Mouse (Mus musculus): ENCODE results near the gene Brd1. TPM values are rescaled to one million over a fixed set of nuclear protein-coding genes. Genes with fewer than 3 reads are reported as not detected.

Gene Brd1
- polyA plus RNA-seq, 1 experiment: 35.8 TPM

DNA sequence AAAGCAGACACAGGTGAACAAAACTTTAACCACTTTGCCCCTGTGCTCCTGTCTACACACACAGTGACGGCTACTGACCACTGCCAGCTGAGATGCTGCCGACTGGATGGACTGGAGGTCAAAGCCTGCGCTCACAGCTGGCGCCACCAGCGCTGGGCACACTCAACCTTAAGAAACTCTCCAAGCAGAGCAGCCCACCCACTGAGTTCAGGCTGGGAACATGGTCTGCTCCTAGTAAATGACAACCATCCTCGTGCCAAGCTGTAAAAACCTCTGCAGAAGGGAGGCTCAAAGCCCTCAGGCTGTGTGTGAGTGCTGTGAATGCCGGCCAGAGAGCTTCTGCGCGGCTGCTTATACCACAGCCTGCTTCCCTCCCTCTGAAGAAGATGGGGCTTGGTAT lies 16.8 kb downstream of the Brd1 start:
- no peaks in the 10 kb centered on the region for H3K4me1 ChIP-seq (replicated peaks; ENCODE audit: control insufficient read depth, insufficient read depth, low read length)
- H3K36me3 ChIP-seq (ENCODE audit: control insufficient read depth, insufficient read depth, low read length): peaks cover 61% of the 10 kb centered on the region
- WGBS: 85% methylated on average over 9 of the region's 9 CpGs
- no peak for DNase-seq
- no peak overlapping the region for H3K4me3 ChIP-seq (ENCODE audit: control insufficient read depth, insufficient read depth, low read length)
- TF ChIP-seq POLR2A (IDR thresholded peaks at IDR 0.05; ENCODE audit: control insufficient read depth, extremely low read depth, insufficient read depth, low read length, poor library complexity): no peak
- no peak for TF ChIP-seq CTCF (IDR thresholded peaks at IDR 0.05; ENCODE audit: borderline replicate concordance, control insufficient read depth, extremely low read depth, insufficient read depth, low read length, poor library complexity)
- H3K27me3 ChIP-seq (ENCODE audit: control insufficient read depth, insufficient read depth, low read length): no peaks in the 10 kb centered on the region
- H3K27ac ChIP-seq (ENCODE audit: control insufficient read depth, insufficient read depth, low read length): no peak overlapping the region

DNA sequence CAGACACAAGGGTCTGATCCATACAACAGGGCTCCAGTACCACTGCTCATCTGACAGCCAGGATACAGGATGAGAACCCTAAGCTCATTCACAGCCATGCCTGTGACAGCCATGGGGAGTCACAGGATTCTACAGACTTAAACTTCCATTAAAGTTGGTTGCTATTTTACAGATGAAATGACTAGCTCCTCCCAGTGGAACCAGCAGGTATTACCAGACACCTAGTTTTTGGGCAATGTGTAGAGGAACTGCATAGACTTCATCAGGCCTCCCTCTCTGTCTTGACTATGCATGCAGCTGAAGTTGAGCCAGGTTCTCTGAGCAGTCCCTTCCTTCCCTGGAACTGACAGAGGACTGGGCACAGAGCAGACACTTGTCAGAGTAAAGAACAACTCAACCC lies 17.7 kb downstream of the Brd1 start:
- no peaks in the 10 kb centered on the region for H3K4me1 ChIP-seq (replicated peaks; ENCODE audit: control insufficient read depth, insufficient read depth, low read length)
- TF ChIP-seq CTCF (IDR thresholded peaks at IDR 0.05; ENCODE audit: borderline replicate concordance, control insufficient read depth, extremely low read depth, insufficient read depth, low read length, poor library complexity) (no peak), POLR2A (IDR thresholded peaks at IDR 0.05; ENCODE audit: control insufficient read depth, extremely low read depth, insufficient read depth, low read length, poor library complexity) (no peak)
- DNase-seq: peak; percentile 55
- no peak overlapping the region for H3K4me3 ChIP-seq (ENCODE audit: control insufficient read depth, insufficient read depth, low read length)
- peaks cover 65% of the 10 kb centered on the region for H3K36me3 ChIP-seq (ENCODE audit: control insufficient read depth, insufficient read depth, low read length)
- H3K27me3 ChIP-seq (ENCODE audit: control insufficient read depth, insufficient read depth, low read length): no peaks in the 10 kb centered on the region
- no peak overlapping the region for H3K27ac ChIP-seq (ENCODE audit: control insufficient read depth, insufficient read depth, low read length)

DNA sequence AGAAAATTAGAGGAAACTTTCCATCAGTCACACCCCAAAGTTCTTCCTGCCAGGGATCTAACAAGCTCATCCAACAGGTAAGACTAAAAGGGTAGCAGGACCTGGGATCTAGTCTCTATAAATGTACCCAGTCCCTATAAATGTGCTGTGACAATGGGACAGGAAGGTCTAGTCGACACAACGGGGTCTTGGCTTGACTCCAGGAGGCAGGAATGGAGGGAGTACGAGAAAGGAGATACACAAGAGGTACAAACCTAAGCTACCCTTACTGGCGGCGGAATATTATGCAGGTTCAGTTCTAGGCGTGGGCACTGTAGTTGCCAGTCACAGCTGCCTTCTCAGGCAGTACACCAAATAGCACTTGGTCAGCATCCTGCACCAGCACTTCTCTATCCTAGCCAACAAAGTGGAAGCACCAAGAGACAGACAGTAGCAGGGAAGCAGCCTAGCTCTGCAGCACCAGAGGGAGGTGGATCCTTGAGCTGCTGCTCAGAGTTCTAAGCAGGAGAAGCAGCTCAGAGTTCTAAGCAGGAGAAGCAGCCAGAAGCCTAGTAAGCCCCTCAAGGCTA lies 19.9 kb downstream of the Brd1 start:
- H3K36me3 ChIP-seq (ENCODE audit: control insufficient read depth, insufficient read depth, low read length): peaks cover 80% of the 10 kb centered on the region
- no peak overlapping the region for H3K4me3 ChIP-seq (ENCODE audit: control insufficient read depth, insufficient read depth, low read length)
- no peak for DNase-seq
- WGBS: 89% methylated on average over 6 of the region's 6 CpGs
- H3K4me1 ChIP-seq (replicated peaks; ENCODE audit: control insufficient read depth, insufficient read depth, low read length): no peaks in the 10 kb centered on the region
- no peaks in the 10 kb centered on the region for H3K27me3 ChIP-seq (ENCODE audit: control insufficient read depth, insufficient read depth, low read length)
- no peak overlapping the region for H3K27ac ChIP-seq (ENCODE audit: control insufficient read depth, insufficient read depth, low read length)
- TF ChIP-seq POLR2A (IDR thresholded peaks at IDR 0.05; ENCODE audit: control insufficient read depth, extremely low read depth, insufficient read depth, low read length, poor library complexity): no peak
- no peak for TF ChIP-seq CTCF (IDR thresholded peaks at IDR 0.05; ENCODE audit: borderline replicate concordance, control insufficient read depth, extremely low read depth, insufficient read depth, low read length, poor library complexity)

DNA sequence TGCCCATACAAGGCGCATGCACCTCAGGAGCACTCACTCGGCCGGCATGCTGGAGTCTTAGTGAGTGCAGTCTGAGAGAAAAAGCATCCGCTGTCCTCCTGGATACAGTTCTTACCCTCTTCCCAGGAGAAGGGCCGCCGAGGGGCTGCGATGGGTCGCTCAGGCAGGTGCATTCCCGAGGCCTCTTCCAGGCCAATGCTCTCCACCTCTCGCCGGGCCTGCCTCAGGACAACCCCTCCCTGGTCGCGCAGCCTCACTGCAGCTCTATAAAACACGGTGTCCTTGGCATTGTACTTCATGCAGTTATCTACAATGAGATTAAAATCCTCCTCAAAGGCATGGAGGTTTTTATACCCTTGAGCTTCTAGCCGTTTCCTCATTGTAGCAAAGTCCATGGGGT lies 21.5 kb downstream of the Brd1 start:
- peaks cover 88% of the 10 kb centered on the region for H3K36me3 ChIP-seq (ENCODE audit: control insufficient read depth, insufficient read depth, low read length)
- H3K4me1 ChIP-seq (replicated peaks; ENCODE audit: control insufficient read depth, insufficient read depth, low read length): no peaks in the 10 kb centered on the region
- no peak for DNase-seq
- no peak overlapping the region for H3K27ac ChIP-seq (ENCODE audit: control insufficient read depth, insufficient read depth, low read length)
- no peak overlapping the region for H3K4me3 ChIP-seq (ENCODE audit: control insufficient read depth, insufficient read depth, low read length)
- WGBS: 97% methylated on average over 15 of the region's 15 CpGs
- no peak for TF ChIP-seq CTCF (IDR thresholded peaks at IDR 0.05; ENCODE audit: borderline replicate concordance, control insufficient read depth, extremely low read depth, insufficient read depth, low read length, poor library complexity)
- no peak for TF ChIP-seq POLR2A (IDR thresholded peaks at IDR 0.05; ENCODE audit: control insufficient read depth, extremely low read depth, insufficient read depth, low read length, poor library complexity)
- no peaks in the 10 kb centered on the region for H3K27me3 ChIP-seq (ENCODE audit: control insufficient read depth, insufficient read depth, low read length)

DNA sequence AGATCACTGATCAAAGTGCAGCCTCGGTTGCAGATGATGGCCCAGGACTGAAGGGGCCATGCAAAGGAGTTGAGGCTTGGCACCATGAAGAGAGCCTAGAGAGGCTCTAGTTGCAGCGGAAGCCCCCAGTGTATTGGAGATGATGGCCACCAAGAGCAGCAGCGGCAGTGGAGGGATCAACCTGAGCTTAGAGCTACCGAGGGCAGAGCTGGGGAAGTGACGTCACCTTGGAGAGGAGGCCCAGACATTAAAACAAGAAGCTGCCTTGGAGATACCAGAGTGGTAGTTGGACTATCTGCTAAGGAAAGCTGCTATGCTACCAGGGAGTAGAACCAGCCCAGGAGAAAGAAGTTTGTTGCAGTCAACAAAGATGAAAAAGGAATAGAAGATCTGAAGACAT lies 24.2 kb downstream of the Brd1 start:
- 97% methylated on average over 5 of the region's 5 CpGs for WGBS
- Histone ChIP-seq H3K4me1 (replicated peaks; ENCODE audit: control insufficient read depth, insufficient read depth, low read length) (no peaks in the 10 kb centered on the region), H3K36me3 (ENCODE audit: control insufficient read depth, insufficient read depth, low read length) (peaks cover 96% of the 10 kb centered on the region), H3K27me3 (ENCODE audit: control insufficient read depth, insufficient read depth, low read length) (no peaks in the 10 kb centered on the region), H3K27ac (ENCODE audit: control insufficient read depth, insufficient read depth, low read length) (no peak overlapping the region), H3K4me3 (ENCODE audit: control insufficient read depth, insufficient read depth, low read length) (no peak overlapping the region)
- TF ChIP-seq POLR2A (IDR thresholded peaks at IDR 0.05; ENCODE audit: control insufficient read depth, extremely low read depth, insufficient read depth, low read length, poor library complexity): no peak
- TF ChIP-seq CTCF (IDR thresholded peaks at IDR 0.05; ENCODE audit: borderline replicate concordance, control insufficient read depth, extremely low read depth, insufficient read depth, low read length, poor library complexity): no peak
- DNase-seq: no peak

DNA sequence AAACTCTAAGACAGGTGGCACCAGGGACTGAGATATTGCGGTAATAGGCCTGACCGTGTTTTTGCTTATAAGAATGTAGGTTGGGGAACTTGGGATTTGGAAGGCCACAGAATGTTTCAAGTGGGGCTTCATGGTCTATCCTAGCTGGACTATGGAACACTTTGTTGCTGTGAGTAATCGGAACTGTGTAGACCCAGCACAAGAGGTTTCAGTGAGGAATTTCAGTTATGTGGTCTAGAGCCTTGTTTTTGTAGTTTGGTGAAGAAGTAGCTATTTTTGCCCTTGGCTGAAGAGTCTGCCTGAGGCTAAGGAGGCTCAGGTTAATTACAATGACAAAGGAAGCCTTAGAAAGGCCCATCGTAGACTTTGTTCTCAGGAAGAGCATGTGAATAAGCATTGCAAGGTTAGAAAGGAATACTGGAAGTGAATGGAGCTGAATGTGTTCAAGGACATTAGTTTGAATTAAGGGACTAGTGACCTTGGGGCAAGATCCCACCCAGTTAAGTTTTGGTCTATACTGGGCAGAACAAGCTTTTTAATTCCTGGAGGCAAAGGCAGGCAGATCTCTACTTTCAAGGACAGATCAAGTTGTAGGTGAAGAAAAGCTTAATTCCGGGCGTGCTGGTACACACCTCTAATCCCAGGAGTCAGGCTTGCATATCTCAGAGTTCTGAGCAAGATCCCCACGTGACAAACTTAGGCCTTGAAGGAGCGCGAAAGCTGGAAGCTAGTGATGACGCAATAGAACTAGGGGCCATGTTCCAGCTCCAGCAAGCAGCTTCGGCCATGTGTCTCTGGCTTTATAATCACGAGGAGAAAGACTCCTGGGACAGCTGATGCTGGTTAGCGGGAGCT lies 25.1 kb downstream of the Brd1 start:
- Histone ChIP-seq H3K27me3 (ENCODE audit: control insufficient read depth, insufficient read depth, low read length) (no peaks in the 10 kb centered on the region), H3K27ac (ENCODE audit: control insufficient read depth, insufficient read depth, low read length) (no peak overlapping the region)

More for the DNA sequence above, 25.1 kb downstream of the Brd1 start:
- no peaks in the 10 kb centered on the region for H3K4me1 ChIP-seq (replicated peaks; ENCODE audit: control insufficient read depth, insufficient read depth, low read length)
- DNase-seq: no peak
- H3K36me3 ChIP-seq (ENCODE audit: control insufficient read depth, insufficient read depth, low read length): peaks cover 96% of the 10 kb centered on the region
- TF ChIP-seq CTCF (IDR thresholded peaks at IDR 0.05; ENCODE audit: borderline replicate concordance, control insufficient read depth, extremely low read depth, insufficient read depth, low read length, poor library complexity): no peak
- TF ChIP-seq POLR2A (IDR thresholded peaks at IDR 0.05; ENCODE audit: control insufficient read depth, extremely low read depth, insufficient read depth, low read length, poor library complexity): no peak
- WGBS: 94% methylated on average over 13 of the region's 13 CpGs
- no peak overlapping the region for H3K4me3 ChIP-seq (ENCODE audit: control insufficient read depth, insufficient read depth, low read length)

Data from thymus, adult 2 months (tissue).